Comparison of ENCODE assay signal across 9 mouse cellular contexts in the genomic region with DNA sequence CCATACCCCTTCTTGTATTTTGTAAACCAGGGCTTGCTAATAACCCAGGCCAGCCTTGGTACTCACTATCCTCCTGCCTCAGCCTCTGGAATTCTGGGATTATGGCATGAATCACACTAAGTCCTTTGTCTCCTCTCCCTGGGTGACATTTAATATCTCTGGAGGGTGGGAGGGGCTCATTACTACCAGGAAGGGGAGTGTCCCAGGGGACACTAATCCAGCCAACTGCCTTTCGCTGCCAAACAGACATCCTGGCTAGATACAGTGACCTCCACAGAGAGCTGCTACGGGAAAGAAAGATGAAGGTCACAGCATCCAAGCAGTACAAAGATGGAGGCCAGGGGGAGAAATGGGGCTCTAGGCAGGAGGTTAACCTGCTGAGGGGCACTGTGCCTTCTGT. TPM values are rescaled to one million over a fixed set of nuclear protein-coding genes. Genes with fewer than 3 reads are reported as not detected.
DNase-seq lines count a peak whose midpoint lies in the region; ATAC-seq and TF ChIP-seq lines count a peak whose summit lies in the region.
"Had no signal": no experiment of that assay in that cellular context is flagged by ENCODE, and none has a peak within 500 bp of the region (broad histone marks: within the 10 kb centered on the region; RNA-seq: fewer than 3 reads in every experiment).

No protein-coding gene starts in this region.

- peaks cover 11% of the 10 kb centered on the region for H3K4me1 ChIP-seq in lung, adult 2 months (ENCODE audit: control insufficient read depth, insufficient read depth, low read length)
- H3K4me1 ChIP-seq in embryonic facial prominence, embryonic 14.5 days (ENCODE audit: control insufficient read depth, insufficient read depth, low read length) = no peaks in the 10 kb centered on the region

- H3K27ac ChIP-seq in embryonic facial prominence, embryonic 14.5 days (replicated peaks; ENCODE audit: low read depth, low read length) = peak overlapping the region; percentile 55

- no peak for TF ChIP-seq POLR2A in lung, adult 2 months (IDR thresholded peaks at IDR 0.05; ENCODE audit: borderline replicate concordance, extremely low read depth, low read depth, low read length)

- 0 out of 2 replicates have a peak, but pooled peaks have one; percentile 5 for ATAC-seq in embryonic facial prominence, embryonic 14.5 days (ENCODE audit: low read depth)
- ATAC-seq: activated CD4-positive, CD25-positive, alpha-beta regulatory T cell, adult 4 months had no signal

- DNase-seq in lung, adult 18-20 months = peak; percentile 27 to 62
- no peak for DNase-seq in lung, adult 2 months
- DNase-seq in embryonic facial prominence, embryonic 14.5 days (ENCODE audit: low spot score) = peak; percentile 53
- peak; percentile 67 to 74 for DNase-seq in kidney, adult 8-10 months
- peak; percentile 26 for DNase-seq in neural tube, embryonic 10.5 days (ENCODE audit: extremely low spot score, low spot score)
- DNase-seq in spleen, postnatal 10 days (ENCODE audit: low spot score in 2 of 2) = no peak
- no peak for DNase-seq in thymus, postnatal 25 days
- no peak for DNase-seq in natural killer cell, adult 2 months (ENCODE audit: low spot score in 2 of 2)

- H3K4me3 ChIP-seq in lung, adult 2 months (replicated peaks; ENCODE audit: extremely low read depth, low read depth, low read length) = no peak overlapping the region
- H3K4me3 ChIP-seq in embryonic facial prominence, embryonic 14.5 days (ENCODE audit: low read depth, low read length) = no peak overlapping the region

- H3K4me2 ChIP-seq in embryonic facial prominence, embryonic 14.5 days (ENCODE audit: low read depth, low read length) = no peak overlapping the region

- H3K9ac ChIP-seq in embryonic facial prominence, embryonic 14.5 days (ENCODE audit: low read depth, low read length) = no peak overlapping the region

- peaks cover 53% of the 10 kb centered on the region for H3K36me3 ChIP-seq in embryonic facial prominence, embryonic 14.5 days (ENCODE audit: control insufficient read depth, insufficient read depth, low read length)

- 21% methylated on average over 2 of the region's 2 CpGs for WGBS in lung, adult 2 months
- 34% methylated on average over 2 of the region's 2 CpGs for WGBS in embryonic facial prominence, embryonic 14.5 days

- no peaks in the 10 kb centered on the region for H3K27me3 ChIP-seq in embryonic facial prominence, embryonic 14.5 days (replicated peaks; ENCODE audit: control insufficient read depth, insufficient read depth, low read length)

- H3K9me3 ChIP-seq in embryonic facial prominence, embryonic 14.5 days (ENCODE audit: control insufficient read depth, low read length) = no peaks in the 10 kb centered on the region

- TF ChIP-seq CTCF in lung, adult 2 months (IDR thresholded peaks at IDR 0.05; ENCODE audit: insufficient read depth, low read length) = no peak

RNA-seq across cellular contexts. Expression of a gene that starts 25.7 kb away (rescaled TPM):
- polyA plus RNA-seq in lung, adult 2 months (2012; rRNA removed) = 105 and 123 TPM in 2 replicates
- 57.7 and 68.1 TPM in 2 replicates for polyA plus RNA-seq in embryonic facial prominence, embryonic 14.5 days (2014; fragmentation: Nextera tagmentation; extraction: Ambion mirVana)
- polyA plus RNA-seq: activated CD4-positive, CD25-positive, alpha-beta regulatory T cell, adult 4 months had no signal

RNA-seq across cellular contexts. Expression of a gene that starts 42.2 kb away (rescaled TPM):
- 22.5 and 24.1 TPM in 2 replicates for polyA plus RNA-seq in lung, adult 2 months (2012; rRNA removed)
- polyA plus RNA-seq in embryonic facial prominence, embryonic 14.5 days (2014; fragmentation: Nextera tagmentation; extraction: Ambion mirVana) = 8.6 and 8.8 TPM in 2 replicates

Comparison
In these comparisons a context has a peak if more than half of its experiments do, and no peak if none do; other contexts are left out.
1. DNase-seq: peak in lung, adult 18-20 months (2 of 2), embryonic facial prominence, embryonic 14.5 days (single experiment), kidney, adult 8-10 months (2 of 2) and neural tube, embryonic 10.5 days (single experiment); none in lung, adult 2 months (single experiment), spleen, postnatal 10 days (0 of 2), thymus, postnatal 25 days (single experiment) and natural killer cell, adult 2 months (0 of 2).